Mouse (Mus musculus) mesoderm, embryonic 11.5 days (tissue): ENCODE data around the gene Ddr1.
A peak's percentile ranks its signal among the peaks of the same experiment; 100 is the strongest.

Experiments
- DNase-seq: peaks from one replicate; pipeline ENCODE4 v3.0.0-alpha.2; 2012; ENCODE audit warnings: low read depth, low spot score

Ddr1 gene

GRCm38 (mm10) chr17:35721676-35722075, 17.3 kb upstream of the Ddr1 start:
- no peak for DNase-seq

GRCm38 (mm10) chr17:35720340-35720727, 15.9 kb upstream of the Ddr1 start:
- DNase-seq: peak; percentile 61

- no peak for DNase-seq
Measured at GRCm38 (mm10) chr17:35719616-35720339, 15.4 kb upstream of the Ddr1 start.

GRCm38 (mm10) chr17:35717080-35717479, 12.7 kb upstream of the Ddr1 start:
- no peak for DNase-seq

- no peak for DNase-seq
Measured at GRCm38 (mm10) chr17:35716114-35716513, 11.7 kb upstream of the Ddr1 start.

- DNase-seq: no peak
Measured at GRCm38 (mm10) chr17:35710705-35711347, 6.4 kb upstream of the Ddr1 start.

- no peak for DNase-seq
Measured at GRCm38 (mm10) chr17:35708611-35709010, 4.2 kb upstream of the Ddr1 start.

GRCm38 (mm10) chr17:35707929-35708328, 3.5 kb upstream of the Ddr1 start:
- no peak for DNase-seq

- DNase-seq: peak; percentile 44
Measured at GRCm38 (mm10) chr17:35705836-35706235, 1.4 kb upstream of the Ddr1 start.

GRCm38 (mm10) chr17:35703751-35704271, 610 bp downstream of the Ddr1 start:
- DNase-seq: peak; percentile 91

GRCm38 (mm10) chr17:35703065-35703464, 1.4 kb downstream of the Ddr1 start:
- DNase-seq: no peak

- no peak for DNase-seq
Measured at GRCm38 (mm10) chr17:35702605-35703004, 1.8 kb downstream of the Ddr1 start.

- peak; percentile 51 for DNase-seq
Measured at GRCm38 (mm10) chr17:35701978-35702461, 2.4 kb downstream of the Ddr1 start.

GRCm38 (mm10) chr17:35701203-35701977, 3.0 kb downstream of the Ddr1 start:
- DNase-seq: peak; percentile 35

GRCm38 (mm10) chr17:35700371-35700961, 4.0 kb downstream of the Ddr1 start:
- DNase-seq: peak; percentile 38

GRCm38 (mm10) chr17:35699919-35700318, 4.5 kb downstream of the Ddr1 start:
- DNase-seq: peak; percentile 52

- DNase-seq: no peak
Measured at GRCm38 (mm10) chr17:35698501-35698883, 5.9 kb downstream of the Ddr1 start.

GRCm38 (mm10) chr17:35697759-35698500, 6.5 kb downstream of the Ddr1 start:
- DNase-seq: peak; percentile 77

GRCm38 (mm10) chr17:35697429-35697758, 7.0 kb downstream of the Ddr1 start:
- no peak for DNase-seq

GRCm38 (mm10) chr17:35696691-35697090, 7.7 kb downstream of the Ddr1 start:
- no peak for DNase-seq

- peak; percentile 52 for DNase-seq
Measured at GRCm38 (mm10) chr17:35695289-35695688, 9.1 kb downstream of the Ddr1 start.
